Mouse (Mus musculus): ENCODE data around the gene Dennd2d. TPM values are rescaled to one million over a fixed set of nuclear protein-coding genes. Genes with fewer than 3 reads are reported as not detected.

The Dennd2d gene
- total and polyA plus RNA-seq, 2 experiments from 2014 or later, result 1.1 to 1.2 TPM

DNA sequence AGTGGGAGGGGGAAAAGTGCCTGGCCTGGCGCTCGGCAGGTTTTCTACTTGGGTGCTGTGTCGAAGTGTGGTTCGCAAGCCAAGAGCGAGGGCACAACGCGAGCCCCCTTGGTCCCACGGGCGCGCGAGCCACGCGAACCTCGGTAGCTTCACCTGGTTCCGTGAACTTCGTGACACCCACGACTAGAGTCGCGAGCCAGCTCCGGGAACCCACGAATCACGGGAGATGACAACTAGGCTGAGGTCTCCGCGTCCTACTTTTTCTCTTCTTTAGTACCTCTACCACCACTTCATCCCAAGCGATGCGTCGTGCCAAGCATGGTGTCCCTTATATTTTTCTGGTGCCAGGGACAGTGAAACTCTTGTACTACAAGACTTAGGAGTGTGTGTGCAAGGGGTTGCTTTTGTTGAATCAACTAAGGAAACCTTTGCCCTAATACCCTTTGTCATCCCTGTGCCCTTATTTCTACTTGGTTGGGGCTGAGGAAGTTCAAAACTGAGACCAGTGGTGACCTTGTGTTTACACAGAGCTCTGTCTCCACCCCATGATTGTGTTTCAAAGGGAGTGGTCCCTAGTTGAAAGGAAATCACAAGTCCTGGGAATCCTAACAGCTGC is 65.8 kb downstream of the Dennd2d start:
- Histone ChIP-seq H3K27ac (peak overlapping the region; percentile 94), H3K27me3 (ENCODE audit: insufficient read depth, low read length) (no peaks in the 10 kb centered on the region), H3K4me3 (ENCODE audit: low read length) (peak overlapping the region; percentile 68), H3K9ac (replicated peaks; ENCODE audit: low read length) (peak overlapping the region; percentile 77), H3K4me1 (ENCODE audit: insufficient read depth, low read length) (peaks cover 7% of the 10 kb centered on the region; the same call in 1 of the 2 replicates), H3K4me2 (ENCODE audit: low read depth, low read length) (peak overlapping the region; percentile 81), H3K36me3 (ENCODE audit: insufficient read depth, low read length) (no peaks in the 10 kb centered on the region; the same call in 1 of the 2 replicates), H3K9me3 (ENCODE audit: low read length) (no peaks in the 10 kb centered on the region)
- ATAC-seq, result peak; percentile 55
- WGBS, result under 1% methylated on average over 27 of the region's 27 CpGs
- TF ChIP-seq CTCF (IDR thresholded peaks at IDR 0.05; ENCODE audit: low read depth), result no peak
- DNase-seq (ENCODE audit: low spot score), result peak; percentile 26

DNA sequence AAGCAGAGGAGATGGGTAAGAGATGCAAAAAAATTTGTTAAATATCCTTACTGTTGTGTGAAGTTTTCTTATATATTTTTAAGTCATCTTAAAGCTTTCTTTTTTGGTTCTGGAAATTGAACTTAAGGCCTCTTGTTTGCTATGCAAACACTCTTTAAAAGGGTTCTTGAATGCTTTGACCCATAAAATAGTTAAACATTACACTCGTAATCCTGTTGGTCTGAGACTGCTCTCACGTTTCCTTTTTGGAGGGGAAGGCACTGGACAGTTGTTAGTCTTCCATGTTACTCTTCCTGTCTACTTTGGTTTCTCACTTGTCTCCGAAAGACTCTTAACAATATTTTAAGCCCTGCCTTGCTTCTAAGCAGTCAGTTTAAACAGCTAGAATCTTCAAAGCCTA is 66.8 kb downstream of the Dennd2d start:
- Histone ChIP-seq H3K9ac (replicated peaks; ENCODE audit: low read length) (no peak overlapping the region), H3K27ac (no peak overlapping the region), H3K9me3 (ENCODE audit: low read length) (no peaks in the 10 kb centered on the region), H3K36me3 (ENCODE audit: insufficient read depth, low read length) (peaks cover 5% of the 10 kb centered on the region), H3K27me3 (ENCODE audit: insufficient read depth, low read length) (no peaks in the 10 kb centered on the region), H3K4me1 (ENCODE audit: insufficient read depth, low read length) (peaks cover 7% of the 10 kb centered on the region; the same call in 1 of the 2 replicates), H3K4me2 (ENCODE audit: low read depth, low read length) (peak overlapping the region; percentile 81), H3K4me3 (ENCODE audit: low read length) (peak overlapping the region; percentile 68)
- TF ChIP-seq CTCF (IDR thresholded peaks at IDR 0.05; ENCODE audit: low read depth), result no peak
- DNase-seq (ENCODE audit: low spot score) (no peak), ATAC-seq (no peak)
- WGBS, result 41% methylated on average over 3 of the region's 3 CpGs

Other genes with a start within 250 kb of the Dennd2d start
- not detected in 2 replicates for gene Chil6, start 76.2 kb upstream of the Dennd2d start, total RNA-seq (2014; rRNA removed)
- gene Chil6, start 76.2 kb upstream of the Dennd2d start, polyA plus RNA-seq (2015; fragmentation: Nextera tagmentation; extraction: Ambion mirVana), result not detected in 2 replicates
- 49.9 and 51.7 TPM in 2 replicates for gene Dram2, start 65.4 kb downstream of the Dennd2d start, total RNA-seq (2014; rRNA removed)
- gene Dram2, start 65.4 kb downstream of the Dennd2d start, polyA plus RNA-seq (2015; fragmentation: Nextera tagmentation; extraction: Ambion mirVana), result 66.1 and 69.6 TPM in 2 replicates
- 36.0 and 61.4 TPM in 2 replicates for gene Cept1, start 65.4 kb downstream of the Dennd2d start, total RNA-seq (2014; rRNA removed)
- gene Cept1, start 65.4 kb downstream of the Dennd2d start, polyA plus RNA-seq (2015; fragmentation: Nextera tagmentation; extraction: Ambion mirVana), result 32.5 and 35.3 TPM in 2 replicates
- gene Lrif1, start 202.6 kb downstream of the Dennd2d start, total RNA-seq (2014; rRNA removed), result 13.7 and 17.5 TPM in 2 replicates
- 13.5 and 16.8 TPM in 2 replicates for gene Lrif1, start 202.6 kb downstream of the Dennd2d start, polyA plus RNA-seq (2015; fragmentation: Nextera tagmentation; extraction: Ambion mirVana)